Mouse (Mus musculus): ENCODE results near the gene Med24.

DNA sequence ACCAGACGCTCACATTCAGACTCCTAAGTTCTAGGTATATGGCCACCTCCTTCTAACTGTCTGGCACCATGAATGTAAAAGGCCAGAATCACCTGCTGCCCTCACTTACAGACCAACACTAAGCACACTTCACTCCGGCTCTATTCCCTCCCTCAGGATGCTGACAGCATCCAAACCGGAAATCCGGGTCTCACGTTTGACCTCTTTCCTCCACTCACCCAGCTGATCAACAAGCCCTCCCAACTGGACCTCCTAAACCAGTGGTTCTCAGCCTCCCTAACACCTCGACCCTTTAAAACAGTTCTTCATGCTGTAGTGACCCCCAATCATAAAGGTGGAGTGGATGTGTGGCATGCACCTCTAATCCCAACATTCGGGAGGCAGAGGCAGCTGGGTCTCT is 6.1 kb downstream of the Med24 start:
- TF ChIP-seq GATA1 (IDR thresholded peaks at IDR 0.05; ENCODE audit: low read length) = no peak
- TF ChIP-seq TAL1 (IDR thresholded peaks at IDR 0.05; ENCODE audit: low read length) = no peak

Data from erythroblast, embryonic 14.5 days (primary cell).